Mouse (Mus musculus): ENCODE results near the gene Hoxa10.

- no peak for TF ChIP-seq CTCF (IDR thresholded peaks at IDR 0.05; ENCODE audit: low read depth)
- TF ChIP-seq EP300 (IDR thresholded peaks at IDR 0.05; ENCODE audit: low read depth), result no peak
These were observed 10.7 kb upstream of the Hoxa10 start for GRCm38 (mm10) chr6:52251177-52251879.

Data from liver, postnatal 0 days (tissue).